Mouse (Mus musculus) thymus, adult 2 months (tissue): Measurements from ENCODE around the gene Ddx60.

ENCODE experiments used
- CTCF ChIP-seq: fragments of 200-500 bp; IDR thresholded peaks from 2 replicates; pipeline ENCODE4 v1.5.1; 2012; ENCODE audit warnings: mild to moderate bottlenecking, control low read depth, low read length, moderate library complexity, borderline replicate concordance; ENCODE audit not compliant: control insufficient read depth, poor library complexity, insufficient read depth; ENCODE audit errors: extremely low read depth
- POLR2A ChIP-seq: fragments of 200-500 bp; IDR thresholded peaks from 2 replicates; pipeline ENCODE4 v1.6.1; 2012; ENCODE audit warnings: mild to moderate bottlenecking, low read length, control low read depth, moderate library complexity; ENCODE audit not compliant: control insufficient read depth, poor library complexity, insufficient read depth; ENCODE audit errors: extremely low read depth

- no peak for TF ChIP-seq POLR2A
- no peak for TF ChIP-seq CTCF
Observed at GRCm38 (mm10) chr8:62080195-62080802, 152.4 kb downstream of the Ddx60 start.
